Mouse (Mus musculus) liver (tissue): ENCODE data around the gene Hnf1a.
A peak's percentile ranks its signal among the peaks of the same experiment; 100 is the strongest.

Source experiments
- DNase-seq: peaks from one replicate; pipeline ENCODE4 v3.0.0-alpha.2; 2020; ENCODE audit warnings: mixed read lengths

The Hnf1a gene

DNA sequence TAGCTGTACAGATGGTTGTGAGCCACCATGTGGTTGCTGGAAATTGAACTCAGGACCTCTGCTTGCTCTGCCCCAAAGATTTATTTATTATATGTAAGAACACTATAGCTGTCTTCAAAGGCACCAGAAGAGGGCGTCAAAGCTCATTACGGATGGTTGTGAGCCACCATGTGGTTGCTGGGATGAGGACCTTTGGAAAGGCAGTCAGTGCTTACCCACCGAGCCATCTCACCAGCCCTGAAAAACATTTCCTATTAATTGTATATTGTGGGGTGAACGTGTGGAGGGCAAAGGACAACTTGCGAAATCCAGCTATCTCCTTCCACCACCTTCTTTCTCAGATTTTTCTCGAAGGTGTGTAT lies 8.0 kb upstream of the Hnf1a start:
- DNase-seq: peak; percentile 61

- no peak for DNase-seq
Observed at GRCm38 (mm10) chr5:114978473-114978872, 7.6 kb upstream of the Hnf1a start.

DNA sequence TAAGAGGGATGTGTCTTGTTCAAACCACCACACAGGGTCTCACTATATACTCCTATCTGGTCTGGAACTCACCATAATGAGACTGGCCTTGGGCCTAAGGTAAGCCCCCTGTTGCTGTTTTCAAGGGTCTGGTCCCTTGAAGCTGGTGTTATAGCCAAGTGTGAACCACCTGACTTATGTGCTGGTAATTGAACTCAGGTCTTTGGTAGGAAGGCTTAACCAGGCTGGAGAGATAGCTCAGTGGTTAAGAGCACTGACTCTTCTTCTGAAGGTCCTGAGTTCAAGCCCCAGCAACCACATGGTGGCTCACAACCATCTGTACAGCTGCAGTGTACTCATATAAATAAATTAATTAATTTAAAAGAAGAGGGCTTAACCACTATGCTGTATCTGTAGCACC lies 6.0 kb upstream of the Hnf1a start:
- DNase-seq: no peak

- DNase-seq: no peak
Observed at GRCm38 (mm10) chr5:114973131-114973530, 2.2 kb upstream of the Hnf1a start.

GRCm38 (mm10) chr5:114972201-114972600 lies 1.3 kb upstream of the Hnf1a start:
- DNase-seq: no peak

DNA sequence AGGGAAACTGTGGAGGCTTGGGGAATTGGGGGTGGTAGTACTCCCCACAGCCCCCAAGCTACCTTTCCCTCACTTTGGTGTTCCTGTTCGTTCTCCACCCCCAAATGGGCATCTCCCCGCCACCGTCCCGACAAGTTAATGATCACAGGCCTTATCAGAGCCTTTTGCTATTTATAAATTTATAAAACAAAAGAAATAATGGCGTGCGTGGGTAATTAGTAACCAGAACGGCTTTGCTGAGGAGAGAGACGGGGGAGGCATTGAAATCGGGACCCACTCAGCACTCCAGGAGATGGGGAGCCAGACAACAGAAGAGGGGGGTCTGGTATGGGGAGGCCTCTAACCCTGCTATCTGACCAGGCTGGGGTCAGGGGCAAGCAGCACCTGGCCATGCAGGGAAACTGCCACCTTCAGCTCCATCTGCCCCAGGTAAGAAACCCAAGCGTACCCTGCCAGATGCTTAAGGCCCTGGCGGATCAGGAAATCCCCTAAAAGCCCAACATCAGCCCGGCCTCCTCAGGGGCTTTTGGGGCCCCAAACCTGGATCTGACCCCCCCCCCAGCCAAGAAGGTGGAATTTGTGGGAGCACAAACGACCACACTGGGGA lies 1.2 kb downstream of the Hnf1a start:
- no peak for DNase-seq

DNA sequence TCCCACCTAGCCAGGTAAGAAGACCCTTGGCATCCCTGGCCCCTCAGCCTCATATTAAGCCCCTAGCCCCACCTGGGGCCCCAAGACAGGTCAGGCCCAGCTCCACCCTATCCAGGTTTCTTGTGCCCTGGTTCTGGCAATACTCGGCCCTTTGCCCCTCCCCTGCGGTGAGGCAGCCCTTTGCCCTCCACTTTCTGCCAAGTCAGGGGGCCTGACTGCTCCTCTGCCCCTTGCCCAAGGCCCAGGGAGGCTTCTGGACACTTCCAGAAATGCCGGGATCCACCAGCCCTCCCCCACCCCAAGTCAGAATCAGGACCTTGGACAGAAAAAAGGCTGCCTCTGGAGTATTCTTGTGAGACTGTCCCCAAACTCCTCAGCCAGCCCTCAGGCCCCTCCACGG lies 1.8 kb downstream of the Hnf1a start:
- DNase-seq: no peak

DNA sequence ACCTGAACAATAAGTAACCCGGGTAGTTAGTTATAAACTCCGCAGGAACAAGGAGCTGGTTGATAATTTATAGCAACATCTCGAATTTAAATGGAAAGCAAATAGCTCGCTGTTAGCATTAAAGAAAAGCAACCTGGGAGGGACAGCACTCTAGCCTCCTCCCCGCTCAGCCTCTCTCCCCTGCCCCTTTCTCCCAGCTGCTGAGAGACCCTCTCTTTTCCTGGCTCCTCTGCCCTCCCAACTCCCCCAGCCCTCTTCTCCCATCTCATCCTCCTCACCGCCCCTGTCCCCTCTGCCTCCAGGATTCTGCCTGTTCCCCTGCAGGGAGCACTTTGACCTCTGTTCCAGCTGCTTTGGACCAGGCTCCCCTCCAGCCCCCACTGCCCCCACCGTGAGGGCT lies 2.2 kb downstream of the Hnf1a start:
- DNase-seq: no peak

GRCm38 (mm10) chr5:114967523-114968268 lies 3.2 kb downstream of the Hnf1a start:
- no peak for DNase-seq

DNA sequence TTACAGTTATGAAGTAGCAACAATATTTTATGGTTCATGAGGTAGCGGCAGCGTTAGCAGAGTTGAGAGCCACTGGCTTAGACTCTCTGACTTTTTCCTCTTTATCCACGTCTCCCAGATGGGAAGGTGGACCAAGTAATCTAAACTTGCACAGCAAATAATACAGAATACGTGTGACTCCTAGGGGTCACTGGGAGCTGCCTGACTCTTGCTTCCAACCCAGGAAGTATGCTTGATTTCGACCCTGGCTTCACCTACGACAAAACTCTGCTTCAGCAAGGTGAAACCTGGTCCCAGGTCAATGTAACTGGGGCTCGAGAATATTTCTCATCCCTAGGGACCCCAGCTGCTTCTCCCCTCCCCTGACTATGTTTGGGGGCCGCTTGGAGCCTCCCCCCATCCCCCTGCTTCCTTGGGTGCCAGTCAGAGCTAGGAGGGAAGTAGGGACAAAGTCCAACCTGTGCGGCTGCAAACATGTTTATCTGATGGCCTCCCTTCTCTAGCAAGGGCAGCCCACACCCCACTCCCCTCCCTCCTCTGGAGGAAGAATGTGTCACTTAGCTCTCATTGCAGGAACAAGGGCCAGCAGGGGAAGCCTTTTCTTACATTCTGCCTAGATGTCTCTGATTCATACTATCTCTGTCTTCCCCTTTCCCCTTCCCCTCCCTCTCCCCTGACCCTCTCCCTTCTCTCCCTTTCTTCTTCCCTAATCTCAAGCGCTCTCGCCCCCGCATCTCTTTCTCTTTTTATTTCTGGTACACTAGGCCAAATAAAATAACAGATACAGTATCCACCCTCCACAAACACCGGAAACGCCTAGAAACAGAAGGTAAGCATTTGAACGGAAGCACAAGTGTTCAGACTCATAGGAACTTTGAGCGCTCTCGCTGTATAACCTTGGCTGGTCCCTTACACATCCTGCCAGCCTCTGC lies 5.7 kb downstream of the Hnf1a start:
- no peak for DNase-seq

GRCm38 (mm10) chr5:114964315-114964966 lies 6.5 kb downstream of the Hnf1a start:
- peak; percentile 45 for DNase-seq

DNA sequence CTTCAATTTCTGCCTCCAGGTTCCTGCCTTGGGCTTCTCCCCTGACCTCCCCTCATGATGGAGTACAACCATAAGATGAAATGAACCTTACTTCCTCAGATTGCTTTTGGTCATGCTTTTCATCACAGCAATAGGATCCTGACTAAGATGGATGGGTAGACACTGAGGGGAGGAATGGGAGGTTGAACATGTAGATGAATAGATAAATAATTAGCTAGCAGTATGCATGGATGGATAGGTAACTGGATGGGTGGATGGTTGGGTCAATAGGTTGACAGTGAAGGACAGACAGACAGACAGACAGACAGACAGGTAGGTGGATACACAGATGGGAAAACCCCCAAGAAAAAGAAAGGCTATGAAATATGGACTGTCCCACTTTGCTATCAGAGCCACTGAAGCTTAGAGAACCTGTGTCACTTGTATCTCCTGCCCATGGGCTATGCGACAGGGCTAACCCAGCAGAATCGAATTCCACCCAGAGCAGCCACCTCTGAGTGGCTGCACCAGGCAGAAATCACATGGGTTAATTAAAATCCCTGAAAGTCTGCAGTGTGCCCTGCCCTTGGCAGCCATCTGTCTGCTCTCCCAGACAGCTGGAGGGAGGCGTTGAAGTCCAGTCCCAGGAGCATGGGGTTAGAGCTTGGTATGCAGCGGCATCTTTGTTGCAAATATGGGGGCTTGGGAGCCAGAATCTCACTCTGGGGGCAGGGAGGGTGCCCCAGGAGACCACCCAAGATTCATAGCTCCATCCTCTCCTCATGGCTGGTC lies 9.1 kb downstream of the Hnf1a start:
- DNase-seq: no peak

GRCm38 (mm10) chr5:114958069-114958468 lies 12.8 kb downstream of the Hnf1a start:
- DNase-seq: no peak

- no peak for DNase-seq
Observed at GRCm38 (mm10) chr5:114953326-114953725, 17.6 kb downstream of the Hnf1a start.

DNA sequence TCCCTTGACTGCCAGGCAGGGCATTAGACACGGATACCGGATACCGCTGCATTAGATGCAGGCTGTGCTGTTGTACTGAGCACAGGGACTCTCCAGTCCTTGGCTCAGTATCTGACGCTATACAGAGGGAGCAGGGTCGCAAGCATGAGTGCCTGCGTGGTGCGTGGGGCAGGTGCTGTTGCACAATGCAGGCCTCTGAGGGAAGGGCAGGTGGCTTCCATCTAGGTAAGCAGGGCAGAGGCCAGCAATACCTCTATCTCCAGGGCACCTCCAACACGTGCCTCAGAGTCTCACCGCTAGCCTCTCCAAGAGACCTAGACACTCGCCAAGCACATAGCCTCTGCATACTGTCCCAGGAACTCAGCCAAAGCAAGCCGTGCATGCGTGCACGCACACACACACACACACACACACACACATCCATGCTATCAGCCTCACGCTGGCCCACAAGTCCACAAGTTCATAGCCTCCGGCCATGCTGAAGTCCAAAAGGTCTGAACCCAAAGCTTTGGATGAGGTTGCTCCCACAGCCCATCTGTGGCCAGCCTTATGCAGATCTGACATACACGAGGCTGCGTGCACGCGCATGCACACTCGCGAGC lies 19.5 kb downstream of the Hnf1a start:
- no peak for DNase-seq

DNA sequence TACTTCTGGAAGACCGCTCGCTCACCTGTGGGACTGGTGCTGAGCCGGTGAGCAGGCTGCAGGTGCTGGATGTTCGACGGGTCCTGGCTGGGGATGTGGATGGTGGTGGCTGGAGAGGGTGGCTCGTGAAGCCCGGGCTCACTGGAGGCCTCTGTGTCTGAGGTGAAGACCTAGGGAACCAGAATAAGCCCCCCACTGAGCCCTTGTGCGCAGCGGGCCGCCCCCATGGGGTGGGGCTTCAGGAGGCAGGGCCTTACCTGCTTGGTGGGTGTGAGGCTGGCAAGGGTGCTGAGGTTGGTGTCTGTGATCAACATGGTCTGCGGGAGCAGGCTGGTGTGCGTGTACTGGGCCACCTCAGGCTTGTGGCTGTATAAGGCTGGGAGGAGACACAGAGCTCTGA lies 20.2 kb downstream of the Hnf1a start:
- no peak for DNase-seq

DNA sequence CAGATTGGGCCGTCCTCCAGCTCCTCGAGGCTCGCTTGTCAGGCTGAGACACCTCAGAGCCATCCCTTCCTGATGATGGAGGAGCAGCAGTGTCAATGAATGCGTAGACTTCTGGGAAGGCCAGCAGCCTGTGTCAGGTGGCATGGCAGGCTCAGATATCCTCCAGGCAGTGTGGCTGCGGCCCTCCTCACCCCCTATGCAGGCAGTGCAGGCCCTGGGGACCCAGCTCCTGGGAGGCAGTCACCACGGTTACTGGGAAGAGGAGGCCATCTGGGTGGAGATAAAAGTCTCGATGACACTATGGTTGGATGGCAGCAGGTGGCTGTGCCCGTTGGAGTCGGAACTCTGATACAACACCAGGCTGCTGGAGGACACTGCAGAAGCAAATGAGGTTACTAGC lies 21.1 kb downstream of the Hnf1a start:
- no peak for DNase-seq

DNA sequence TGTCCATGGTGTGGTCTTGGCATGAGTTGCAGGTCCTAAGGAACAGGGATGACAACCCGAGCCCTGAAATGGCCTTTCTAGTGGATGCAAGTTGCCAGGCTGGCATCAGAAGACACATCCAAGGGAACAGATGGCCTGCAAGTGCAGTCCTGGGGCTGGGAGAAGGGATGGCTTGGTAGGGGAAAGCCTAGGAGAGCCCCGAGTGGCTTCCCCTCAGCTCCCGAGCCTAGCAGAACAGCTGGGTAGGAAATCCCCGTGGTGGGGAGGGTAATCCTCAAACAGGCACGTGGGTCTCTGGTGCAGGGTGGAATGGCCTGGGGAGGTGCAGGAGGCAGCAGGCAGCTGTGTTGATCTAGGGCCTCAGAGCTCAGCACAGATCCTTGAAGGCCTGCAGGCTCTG lies 21.6 kb downstream of the Hnf1a start:
- DNase-seq: no peak

DNA sequence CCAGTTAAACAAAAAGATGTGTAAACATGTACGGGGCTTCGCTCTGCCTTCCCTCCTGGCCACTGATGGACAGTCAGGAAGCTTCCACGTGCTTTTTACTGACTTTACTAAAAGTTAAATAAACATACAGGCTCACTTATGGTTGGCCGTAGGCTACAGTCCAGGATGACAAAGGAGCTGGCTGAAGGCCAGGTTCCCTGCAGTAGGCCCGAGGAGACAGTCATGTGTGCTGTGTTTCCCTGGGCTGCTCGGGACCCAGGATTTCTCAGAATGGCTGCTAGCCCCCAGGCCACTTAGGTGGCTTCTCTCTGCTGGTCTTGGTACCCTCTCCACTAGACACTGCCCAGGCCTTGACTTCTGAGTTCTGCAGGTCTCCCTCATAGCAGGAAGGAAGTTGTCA lies 22.0 kb downstream of the Hnf1a start:
- peak; percentile 36 for DNase-seq

DNA sequence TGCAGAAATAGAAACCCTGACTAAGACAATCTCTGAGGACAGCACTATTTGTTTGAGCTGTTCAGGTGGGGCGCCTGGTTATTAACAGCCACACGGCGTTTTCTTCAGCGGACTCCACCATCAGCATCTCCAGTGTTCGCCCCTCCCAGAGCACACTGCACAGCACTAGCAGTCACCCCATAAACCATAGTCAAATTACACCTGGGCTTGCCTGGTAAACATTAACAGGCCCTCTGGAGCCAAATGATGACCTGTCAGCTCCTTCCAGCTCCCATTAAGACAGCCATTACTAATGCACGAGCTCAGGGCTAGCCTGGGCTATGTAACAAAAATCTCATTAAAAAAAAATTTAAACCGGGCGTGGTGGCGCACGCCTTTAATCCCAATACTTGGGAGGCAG lies 25.8 kb downstream of the Hnf1a start:
- no peak for DNase-seq

DNA sequence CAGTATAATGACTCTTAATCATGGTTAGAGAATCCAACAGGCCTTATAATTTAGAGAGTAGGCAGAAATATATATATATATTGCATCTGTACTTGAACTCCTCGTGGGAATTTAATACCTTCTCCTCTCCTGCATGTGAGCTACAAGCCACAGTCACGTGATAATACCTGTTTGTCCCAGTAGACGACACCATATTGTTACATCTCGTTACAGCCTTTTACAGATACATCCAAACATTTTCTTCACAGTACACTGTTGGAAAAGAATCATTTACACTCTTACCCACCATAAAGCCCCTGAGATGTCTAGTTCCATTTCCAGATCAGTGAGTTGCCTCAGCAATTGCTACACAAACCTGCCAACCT lies 28.1 kb downstream of the Hnf1a start:
- DNase-seq: no peak
